Mouse (Mus musculus) lung, postnatal 36 days (tissue): Measurements from ENCODE around the gene Tfe3.
A peak's percentile ranks its signal among the peaks of the same experiment; 100 is the strongest.
"Not testable (repeated sequence)": the region's sequence is repeated elsewhere in the genome, so short reads cannot be mapped to it uniquely, and the experiment has no call there.

Experiments
- DNase-seq: peaks from one replicate; pipeline ENCODE4 v3.0.0; 2022; ENCODE audit warnings: mixed read lengths

Gene Tfe3

DNA sequence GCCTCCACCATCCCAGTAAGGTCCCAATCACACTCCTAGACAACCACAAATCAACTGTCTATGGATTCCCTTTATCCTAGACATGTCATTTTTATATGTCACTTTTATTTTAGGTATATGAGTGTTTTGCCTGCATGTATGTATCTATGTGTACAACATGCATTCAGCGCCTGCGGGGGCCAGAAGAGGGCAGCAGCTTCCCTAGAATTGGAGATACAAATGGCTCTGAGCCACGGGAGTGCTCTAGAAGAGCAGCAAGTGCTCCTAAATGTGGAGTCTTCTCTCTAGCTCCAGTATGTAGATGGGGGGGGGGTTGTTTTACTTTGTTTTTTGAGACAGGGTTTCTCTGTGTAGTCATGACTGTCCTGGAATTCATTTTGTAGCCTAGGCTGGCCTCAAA lies 8.7 kb upstream of the Tfe3 start:
- DNase-seq: peak; percentile 42

- DNase-seq: no peak
These were observed 499 bp downstream of the Tfe3 start for GRCm38 (mm10) chrX:7762921-7763197.

GRCm38 (mm10) chrX:7763631-7764393 lies 1.5 kb downstream of the Tfe3 start:
- DNase-seq: peak; percentile 60

GRCm38 (mm10) chrX:7764657-7765280 lies 2.4 kb downstream of the Tfe3 start:
- no peak for DNase-seq

GRCm38 (mm10) chrX:7765281-7765670 lies 2.9 kb downstream of the Tfe3 start:
- peak; percentile 17 for DNase-seq

DNA sequence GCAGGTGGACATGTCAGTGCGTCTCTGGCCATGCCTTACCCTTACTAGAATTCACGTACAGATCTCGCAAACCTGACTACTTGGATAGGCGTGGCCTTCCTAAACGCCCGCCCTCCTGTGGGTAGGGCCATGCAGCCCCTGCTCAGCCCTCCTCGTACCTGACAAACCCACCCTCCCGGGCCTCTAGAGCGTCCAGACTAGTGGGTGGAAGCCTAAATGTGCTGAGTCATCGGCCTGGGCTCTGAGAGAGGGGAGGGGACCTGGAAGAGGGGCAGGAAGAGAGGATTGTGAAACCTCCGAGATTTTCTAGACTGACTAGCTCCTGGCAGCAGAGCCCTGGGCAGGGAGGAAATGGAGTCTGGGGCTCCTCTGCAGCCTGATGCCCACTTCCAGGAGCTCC lies 3.4 kb downstream of the Tfe3 start:
- peak; percentile 76 for DNase-seq

- DNase-seq: no peak
These were observed 7.1 kb downstream of the Tfe3 start for GRCm38 (mm10) chrX:7769302-7770017.

DNA sequence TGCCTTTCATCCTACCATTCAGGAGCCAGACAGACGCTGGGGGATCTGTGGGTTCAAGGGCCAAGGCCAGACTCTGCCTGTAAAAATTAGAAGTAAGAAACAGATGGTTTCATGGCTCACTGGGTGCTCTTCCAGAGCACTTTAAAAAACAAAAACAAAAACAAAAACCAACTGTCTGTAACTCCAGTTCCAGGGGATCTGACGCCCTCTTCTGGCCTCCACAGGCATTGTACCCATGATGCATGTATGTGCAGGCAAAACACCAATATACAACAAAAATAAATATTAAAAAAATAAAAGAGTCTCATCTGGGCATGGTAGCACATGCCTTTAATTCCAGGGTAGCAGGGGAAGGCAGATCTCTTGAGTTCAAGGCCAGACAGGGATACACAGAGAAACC lies 10.4 kb downstream of the Tfe3 start:
- peak; percentile 46 for DNase-seq

DNA sequence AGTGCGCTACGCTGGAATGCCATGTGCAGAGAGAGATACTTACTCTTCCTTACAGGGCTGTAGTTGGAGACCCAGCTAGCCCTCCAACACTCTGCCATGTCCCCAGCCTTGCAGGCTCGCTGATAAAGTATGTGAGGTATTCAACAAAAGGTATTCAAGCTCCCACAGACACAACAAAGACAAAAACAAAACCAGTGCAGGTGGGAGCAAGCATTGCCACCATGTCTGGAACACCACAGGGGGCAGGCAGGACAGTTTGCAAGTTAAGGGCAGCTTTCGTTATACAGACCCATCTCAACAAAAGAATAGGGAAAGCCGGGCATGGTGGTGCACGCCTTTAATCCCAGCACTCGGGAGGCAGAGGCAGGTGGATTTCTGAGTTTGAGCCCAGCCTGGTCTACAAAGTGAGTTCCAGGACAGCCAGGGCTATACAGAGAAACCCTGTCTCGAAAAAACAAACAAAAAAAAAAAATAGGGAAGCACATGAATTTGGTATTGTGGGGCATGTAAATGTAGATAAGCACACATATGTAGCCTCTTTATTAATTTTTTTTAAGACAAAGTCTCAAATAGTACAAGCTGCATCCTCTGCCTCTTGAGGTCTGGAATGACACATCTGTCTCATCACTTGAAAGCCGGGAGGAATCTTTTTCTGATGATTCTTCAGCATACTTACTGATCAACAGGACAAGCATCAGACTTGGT lies 13.3 kb downstream of the Tfe3 start:
- no peak for DNase-seq

DNA sequence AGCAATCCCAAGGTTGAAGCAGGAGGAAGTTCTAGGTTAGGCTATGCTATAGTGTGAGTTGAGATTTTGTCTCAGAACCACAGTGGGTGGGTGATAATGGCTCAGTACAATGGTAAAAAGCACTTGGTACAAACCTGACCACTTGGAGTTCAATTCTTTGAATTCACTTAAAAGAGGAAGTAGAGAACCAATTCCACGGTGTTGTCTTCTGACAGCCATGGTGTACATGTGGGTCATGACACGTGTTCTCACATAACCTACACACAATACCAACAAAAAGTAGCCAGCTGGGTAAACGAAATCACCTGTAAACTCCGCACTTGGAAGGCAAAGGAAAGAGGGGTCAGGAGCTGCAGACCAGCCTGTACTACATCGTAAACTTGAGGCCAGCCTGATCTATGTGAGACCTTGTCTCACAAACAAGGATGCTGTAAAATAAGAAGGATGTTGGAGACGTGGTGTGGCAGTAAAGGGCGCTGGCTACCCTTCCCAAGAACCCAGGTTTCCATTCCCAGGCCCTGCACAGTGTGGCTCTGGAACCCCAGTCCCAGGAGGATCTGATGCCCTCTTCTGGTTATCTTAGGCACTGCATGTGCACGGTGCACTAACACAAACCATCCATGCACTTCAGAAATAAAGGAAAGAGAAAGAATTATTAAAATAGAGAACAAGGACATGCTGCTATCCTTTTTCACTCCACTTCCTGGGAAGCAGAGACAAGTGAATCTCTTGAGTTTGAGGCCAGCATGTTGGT lies 14.1 kb downstream of the Tfe3 start:
- DNase-seq: peak; percentile 73

DNA sequence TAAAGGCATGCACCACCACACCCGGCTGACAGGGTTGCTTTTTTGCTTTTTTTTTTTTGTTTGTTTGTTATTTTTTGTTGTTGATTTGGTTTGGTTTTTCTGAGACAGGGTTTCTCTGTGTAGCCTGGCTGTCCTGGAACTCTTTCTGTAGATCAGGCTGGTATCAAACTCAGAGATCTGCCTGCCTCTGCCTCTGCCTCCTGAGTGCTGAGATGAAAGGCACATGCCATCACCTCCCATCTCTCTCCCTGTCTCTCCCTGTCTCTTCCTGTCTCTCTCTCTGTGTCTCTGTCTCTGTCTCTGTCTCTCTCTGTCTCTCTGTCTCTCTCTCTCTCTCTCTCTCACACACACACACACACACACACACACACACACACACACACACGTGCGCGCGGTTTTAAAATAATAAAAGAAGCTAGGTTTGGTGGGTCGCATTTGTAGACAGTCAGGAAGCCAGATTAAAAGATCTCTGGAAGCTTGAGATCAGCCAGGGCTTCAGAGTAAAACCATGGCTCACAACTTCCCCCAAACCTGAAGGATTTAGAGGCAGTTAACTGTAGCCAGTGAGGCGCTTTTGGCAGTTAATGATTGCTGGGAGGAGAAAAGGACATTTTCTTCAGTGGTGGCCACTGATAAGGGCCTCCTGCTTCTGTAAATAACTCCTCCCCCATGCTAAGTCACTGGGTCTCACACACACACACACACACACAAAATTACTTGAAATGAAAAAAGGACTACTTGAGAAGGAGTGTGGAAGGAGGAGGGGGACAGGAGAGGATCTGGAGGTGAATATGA lies 16.3 kb downstream of the Tfe3 start:
- DNase-seq: no peak

GRCm38 (mm10) chrX:7779294-7779693 lies 16.9 kb downstream of the Tfe3 start:
- DNase-seq: no peak

DNA sequence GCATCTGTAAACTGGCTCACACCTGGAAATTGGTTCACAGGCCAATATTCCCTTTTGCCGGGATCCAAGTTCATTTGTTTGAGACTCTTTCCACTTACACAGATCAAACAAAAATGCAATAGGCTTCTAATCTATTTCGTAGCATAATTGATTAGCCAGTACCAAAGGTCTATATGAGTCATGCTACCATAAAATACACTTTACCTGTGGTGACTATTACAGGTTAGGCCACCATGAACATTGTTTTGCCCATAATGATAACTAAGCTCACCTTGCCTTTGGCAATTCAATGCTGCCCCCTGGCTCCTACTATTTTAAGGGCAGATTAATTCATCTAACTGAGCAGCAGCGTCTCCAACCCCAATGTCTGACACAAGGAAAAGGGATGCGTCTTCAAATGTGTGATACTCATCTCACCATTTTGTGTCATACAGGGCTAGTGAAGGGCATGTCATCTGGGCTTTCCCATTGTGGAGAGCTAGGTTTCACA lies 20.3 kb downstream of the Tfe3 start:
- no peak for DNase-seq

GRCm38 (mm10) chrX:7789542-7790136 lies 27.3 kb downstream of the Tfe3 start, which contains the start of gene Gripap1:
Gene Gripap1, plus strand, starts transcription at chrX:7789765.
- peak; percentile 88 for DNase-seq

GRCm38 (mm10) chrX:7790309-7790708 lies 27.9 kb downstream of the Tfe3 start:
- no peak for DNase-seq

DNA sequence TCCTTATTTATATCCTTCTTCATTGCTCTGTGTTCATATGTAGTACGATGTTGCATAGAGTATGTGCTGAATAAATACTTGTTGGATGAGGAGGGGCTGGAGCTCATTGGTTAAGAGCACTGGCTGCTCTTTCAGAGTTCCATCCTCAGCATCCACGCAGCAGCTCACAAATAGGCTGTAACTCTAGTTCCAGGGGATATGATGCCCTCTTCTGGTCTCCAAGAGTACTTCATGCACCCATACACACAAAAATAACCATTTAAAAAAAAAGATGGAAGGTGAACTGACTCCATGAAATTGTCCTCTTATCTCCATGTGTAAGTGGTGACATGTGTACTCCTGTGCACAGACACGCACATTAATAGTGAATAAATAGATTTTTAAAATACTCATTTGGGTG lies 31.0 kb downstream of the Tfe3 start:
- DNase-seq: peak; percentile 7

- peak; percentile 32 for DNase-seq
These were observed 32.7 kb downstream of the Tfe3 start for GRCm38 (mm10) chrX:7795016-7795415.

DNA sequence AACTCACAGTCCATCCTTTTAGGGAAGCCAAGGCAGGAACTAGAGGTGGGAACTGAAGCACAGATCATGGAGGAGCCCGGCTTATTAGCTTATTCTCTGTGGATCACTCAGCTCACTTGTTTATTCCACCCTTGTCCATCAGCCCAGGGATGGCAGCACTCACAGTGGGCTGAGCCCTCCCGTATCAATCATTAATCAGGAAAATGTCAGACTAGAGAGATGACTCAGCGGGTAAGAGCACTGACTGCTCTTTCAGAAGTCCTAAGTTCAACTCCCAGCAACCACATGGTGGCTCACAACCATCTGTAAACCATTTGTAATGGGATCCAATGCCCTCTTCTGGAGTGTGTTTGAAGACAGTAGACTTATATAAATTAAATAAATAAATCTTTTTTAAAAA lies 35.0 kb downstream of the Tfe3 start:
- no peak for DNase-seq

DNA sequence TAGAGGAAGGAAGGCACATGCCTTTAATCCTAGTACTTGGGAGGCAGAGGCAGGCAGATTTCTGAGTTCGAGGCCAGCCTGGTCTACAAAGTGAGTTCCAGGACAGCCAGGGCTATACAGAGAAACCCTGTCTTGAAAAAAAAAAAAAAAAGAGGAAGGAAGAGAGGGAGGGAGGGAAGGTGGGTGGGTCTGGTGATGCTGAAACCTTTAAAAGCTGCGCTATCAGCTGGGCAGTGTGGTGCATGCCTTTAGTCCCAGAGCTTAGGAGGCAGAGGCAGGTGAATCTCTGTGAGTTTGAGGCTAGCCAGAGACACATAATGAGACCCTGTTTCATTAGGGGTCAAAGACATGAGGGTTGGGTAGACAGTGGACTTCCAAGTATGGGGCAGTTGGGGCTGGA lies 39.8 kb downstream of the Tfe3 start:
- DNase-seq: not testable (repeated sequence)

DNA sequence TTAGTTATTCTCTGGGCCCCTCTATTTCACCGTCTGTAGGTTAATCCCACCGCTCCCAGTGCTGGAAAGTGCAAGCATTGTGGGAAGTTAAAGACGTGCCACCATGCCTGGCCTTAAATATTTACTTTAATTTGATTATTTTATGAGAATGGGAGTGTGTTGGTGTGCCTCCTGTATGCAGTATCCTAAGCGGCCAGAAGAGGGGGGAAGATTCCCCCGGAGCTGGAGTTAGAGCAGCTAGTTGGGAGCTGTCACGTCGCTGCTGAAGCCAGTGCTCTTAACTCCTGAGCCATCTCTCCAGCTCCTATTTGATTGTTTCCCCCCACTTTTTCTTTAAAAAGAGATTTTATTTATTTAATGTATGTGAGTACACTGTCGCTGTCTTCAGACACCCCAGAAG lies 52.7 kb downstream of the Tfe3 start:
- DNase-seq: peak; percentile 35
